In the genomic region with DNA sequence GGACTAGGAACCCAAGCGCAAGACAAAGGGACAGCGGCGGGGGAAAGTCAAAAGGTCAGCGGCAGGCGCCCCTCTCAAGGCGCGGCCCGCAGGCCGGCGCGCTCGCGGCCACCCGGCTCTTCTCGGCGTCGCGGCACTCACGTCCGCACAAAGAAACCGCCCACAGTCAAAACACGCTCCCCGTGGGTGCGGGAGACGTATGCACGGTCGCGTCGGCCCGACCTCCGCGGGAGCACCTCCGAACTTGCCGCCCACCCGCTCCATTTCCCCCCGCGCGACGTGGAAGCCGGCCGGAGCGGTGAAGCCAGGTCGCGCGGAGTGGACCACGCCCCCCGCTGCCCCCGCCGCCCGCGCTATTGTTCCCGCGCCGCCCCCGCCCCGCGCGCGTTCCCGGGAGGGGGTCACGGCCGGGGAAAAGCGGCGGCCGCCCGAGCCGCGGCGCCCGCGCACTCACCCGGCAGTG, we compare ENCODE assay signal across 8 mouse cellular contexts. TPM values are rescaled to one million over a fixed set of nuclear protein-coding genes. Genes with fewer than 3 reads are reported as not detected.
A peak's percentile ranks its signal among the peaks of the same experiment; 100 is the strongest.
DNase-seq lines count a peak whose midpoint lies in the region; ATAC-seq and TF ChIP-seq lines count a peak whose summit lies in the region.

No protein-coding gene starts in this region.

- peak overlapping the region; percentile 92 for H3K27ac ChIP-seq in hindbrain, embryonic 16.5 days (ENCODE audit: low read depth, low read length)
- H3K27ac ChIP-seq in midbrain, embryonic 15.5 days, result peak overlapping the region; percentile 90

- under 1% methylated on average over 24 of the region's 72 CpGs for WGBS in hindbrain, embryonic 16.5 days
- under 1% methylated on average over 57 of the region's 72 CpGs for WGBS in midbrain, embryonic 15.5 days

- no peaks in the 10 kb centered on the region for H3K36me3 ChIP-seq in G1E (replicated peaks)
- H3K36me3 ChIP-seq in hindbrain, embryonic 16.5 days (ENCODE audit: control insufficient read depth, insufficient read depth, low read length), result no peaks in the 10 kb centered on the region
- no peaks in the 10 kb centered on the region for H3K36me3 ChIP-seq in midbrain, embryonic 15.5 days (replicated peaks)

- ATAC-seq in G1E (ENCODE audit: extremely low read depth, insufficient number of reproducible peaks, low FRiP score, poor library complexity, severe bottlenecking), result no peak
- ATAC-seq in hindbrain, embryonic 16.5 days, result no peak; the same call in none of the 2 replicates
- peak; percentile 65 for ATAC-seq in midbrain, embryonic 15.5 days (replicated peaks)
- ATAC-seq in megakaryocyte progenitor cell, adult 5-6 weeks (replicated peaks; ENCODE audit: poor library complexity), result no peak

- peak overlapping the region; percentile 95 for H3K9ac ChIP-seq in hindbrain, embryonic 16.5 days (ENCODE audit: low read depth, low read length)
- H3K9ac ChIP-seq in midbrain, embryonic 15.5 days, result peak overlapping the region; percentile 52

- H3K4me2 ChIP-seq in hindbrain, embryonic 16.5 days (ENCODE audit: low read length), result peak overlapping the region; percentile 56
- peak overlapping the region; percentile 62 for H3K4me2 ChIP-seq in midbrain, embryonic 15.5 days

- no peaks in the 10 kb centered on the region for H3K9me3 ChIP-seq in G1E (replicated peaks)
- no peaks in the 10 kb centered on the region for H3K9me3 ChIP-seq in hindbrain, embryonic 16.5 days (ENCODE audit: control insufficient read depth, low read length)
- no peaks in the 10 kb centered on the region for H3K9me3 ChIP-seq in midbrain, embryonic 15.5 days

- TF ChIP-seq CTCF in G1E (IDR thresholded peaks at IDR 0.05; ENCODE audit: low read depth, low read length), result no peak

- peaks cover 6% of the 10 kb centered on the region for H3K4me1 ChIP-seq in G1E (ENCODE audit: insufficient read depth, low read depth, low read length)
- H3K4me1 ChIP-seq in hindbrain, embryonic 16.5 days (ENCODE audit: control insufficient read depth, insufficient read depth, low read depth, low read length), result peaks cover 7% of the 10 kb centered on the region
- H3K4me1 ChIP-seq in midbrain, embryonic 15.5 days, result peaks cover 28% of the 10 kb centered on the region

- peak overlapping the region; percentile 89 for H3K4me3 ChIP-seq in G1E (ENCODE audit: low read depth, low read length)
- peak overlapping the region; percentile 89 for H3K4me3 ChIP-seq in hindbrain, embryonic 16.5 days (ENCODE audit: low read length)
- H3K4me3 ChIP-seq in midbrain, embryonic 15.5 days, result peak overlapping the region; percentile 51

- DNase-seq in layer of hippocampus, adult 9-11 months, result peak; percentile 37
- DNase-seq in layer of hippocampus, postnatal 14 days (ENCODE audit: low spot score in 2 of 2), result no peak
- peak; percentile 34 for DNase-seq in G1E (ENCODE audit: low spot score)
- peak; percentile 67 for DNase-seq in embryo, embryonic 10.5 days (ENCODE audit: low spot score)
- DNase-seq in cerebellum, postnatal 36 days, result no peak

- H3K27me3 ChIP-seq in G1E (ENCODE audit: insufficient read depth, low read length), result peaks cover 5% of the 10 kb centered on the region; the same call in 1 of the 2 replicates
- H3K27me3 ChIP-seq in hindbrain, embryonic 16.5 days (replicated peaks; ENCODE audit: control insufficient read depth, insufficient read depth, low read length), result no peaks in the 10 kb centered on the region; the same call in 1 of the 2 replicates
- H3K27me3 ChIP-seq in midbrain, embryonic 15.5 days (replicated peaks), result 0 out of 2 replicates have a peak, but pooled peaks cover 8% of the 10 kb centered on the region

RNA-seq across cellular contexts. Expression of a gene that starts 0.4 kb away (rescaled TPM):
- total RNA-seq in layer of hippocampus, postnatal 14 days (2021), result 100 to 1,000 TPM; 113 to 116 TPM
- total RNA-seq in G1E (2014; fragmentation: Nextera tagmentation) (31.9 and 46.2 TPM in 2 replicates), G1E (2017) (38.9 and 42.2 TPM in 2 replicates)
- 6.9 and 7.2 TPM in 2 replicates for polyA plus RNA-seq in G1E (2012)
- 24.4 and 27.1 TPM in 2 replicates for polyA plus RNA-seq in hindbrain, embryonic 16.5 days (2015; fragmentation: Nextera tagmentation; extraction: Ambion mirVana)
- polyA plus RNA-seq in midbrain, embryonic 15.5 days (2015; fragmentation: Nextera tagmentation; extraction: Ambion mirVana), result 33.2 and 36.2 TPM in 2 replicates
- total RNA-seq in megakaryocyte progenitor cell, adult 5-6 weeks (2015), result 35.5 and 38.3 TPM in 2 replicates
- total RNA-seq in megakaryocyte progenitor cell, adult 5-6 weeks (2017), result 65.6 and 68.9 TPM in 2 replicates

RNA-seq across cellular contexts. Expression of a gene that starts 24.9 kb away (rescaled TPM):
- 1 to 10 TPM; 1.7 to 2.0 TPM for total RNA-seq in layer of hippocampus, postnatal 14 days (2021)
- not detected in 2 replicates for total RNA-seq in G1E (2014; fragmentation: Nextera tagmentation)
- 0.11 TPM in 1 of 2 replicates, not detected in the other for total RNA-seq in G1E (2017)
- polyA plus RNA-seq in G1E (2012), result not detected in 2 replicates
- 0.09 and 0.34 TPM in 2 replicates for polyA plus RNA-seq in hindbrain, embryonic 16.5 days (2015; fragmentation: Nextera tagmentation; extraction: Ambion mirVana)
- polyA plus RNA-seq in midbrain, embryonic 15.5 days (2015; fragmentation: Nextera tagmentation; extraction: Ambion mirVana), result 0.17 and 0.37 TPM in 2 replicates
- not detected in 2 replicates for total RNA-seq in megakaryocyte progenitor cell, adult 5-6 weeks (2015)
- total RNA-seq in megakaryocyte progenitor cell, adult 5-6 weeks (2017), result not detected in 2 replicates

Comparison
In these comparisons a context has a peak if more than half of its experiments do, and no peak if none do; other contexts are left out.
1. DNase-seq: peak in layer of hippocampus, adult 9-11 months (single experiment), G1E (single experiment) and embryo, embryonic 10.5 days (single experiment); none in layer of hippocampus, postnatal 14 days (0 of 2) and cerebellum, postnatal 36 days (0 of 2).
2. Peak in every context shown above with its lines, with median percentiles within 50 percentile points of each other: H3K4me3 ChIP-seq.